Mouse (Mus musculus) MEL (cell line): ENCODE data around the gene Mxra7. TPM values are rescaled to one million over a fixed set of nuclear protein-coding genes. Genes with fewer than 3 reads are reported as not detected.

Experiments used
- DNase-seq: peaks from one replicate; pipeline ENCODE4 v3.0.0; 2011; ENCODE audit warnings: low read depth, low spot score
- H3K27ac ChIP-seq: 2 replicates; pipeline ENCODE4 v1.5.1; 2012; ENCODE audit warnings: low read depth, mild to moderate bottlenecking, control low read depth, low read length, moderate library complexity; ENCODE audit not compliant: control insufficient read depth
- H3K27me3 ChIP-seq, 2 experiments: fragments of 150-350 bp in 1 of 2; sonication (generic) in 1 of 2; 2 replicates each; pipeline ENCODE4 v1.6.1; 2012; ENCODE audit warnings: low read length in 2 of 2, mild to moderate bottlenecking in 2 of 2, improper control_type of control experiment in 1 of 2, moderate library complexity in 1 of 2; ENCODE audit not compliant: insufficient read depth in 2 of 2, control insufficient read depth in 1 of 2
- H3K36me3 ChIP-seq, 2 experiments: 2 replicates each; pipeline ENCODE4 v1.6.1; 2012 to 2014; ENCODE audit warnings: low read length in 2 of 2, improper control_type of control experiment in 1 of 2, inconsistent platforms in 1 of 2, mild to moderate bottlenecking in 1 of 2; ENCODE audit not compliant: insufficient read depth in 2 of 2, control insufficient read depth in 1 of 2
- H3K4me1 ChIP-seq, 2 experiments: fragments of 150-350 bp in 1 of 2; sonication (generic) in 1 of 2; 2 replicates each; pipeline ENCODE4 v1.6.1; 2012; ENCODE audit warnings: low read length in 2 of 2, improper control_type of control experiment in 1 of 2, mild to moderate bottlenecking in 1 of 2; ENCODE audit not compliant: insufficient read depth in 2 of 2, control insufficient read depth in 1 of 2
- H3K4me3 ChIP-seq, 2 experiments: fragments of 150-350 bp in 1 of 2; sonication (generic) in 1 of 2; 2 replicates each; pipeline ENCODE4 v1.5.1; 2012; ENCODE audit warnings: low read depth in 2 of 2, low read length in 2 of 2, mild to moderate bottlenecking in 2 of 2, moderate library complexity in 2 of 2, control low read depth in 1 of 2, improper control_type of control experiment in 1 of 2; ENCODE audit not compliant: control insufficient read depth in 1 of 2, insufficient read depth in 1 of 2
- H3K79me2 ChIP-seq: 2 replicates; pipeline ENCODE4 v1.6.1; 2012; ENCODE audit warnings: mild to moderate bottlenecking, low read length, moderate library complexity; ENCODE audit not compliant: control insufficient read depth, poor library complexity, insufficient read depth
- H3K9ac ChIP-seq: 2 replicates; pipeline ENCODE4 v1.6.1; 2012; ENCODE audit warnings: low read depth, mild to moderate bottlenecking, control low read depth, low read length, moderate library complexity; ENCODE audit not compliant: control insufficient read depth, poor library complexity, severe bottlenecking
- H3K9me3 ChIP-seq: fragments of 150-350 bp; sonication (generic); replicated peaks from 2 replicates; pipeline ENCODE4 v1.6.1; 2012; ENCODE audit warnings: mild to moderate bottlenecking, low read length, improper control_type of control experiment, moderate library complexity; ENCODE audit not compliant: insufficient read depth
- BHLHE40 ChIP-seq: IDR thresholded peaks from 2 replicates; pipeline ENCODE4 v1.6.1; 2012; ENCODE audit warnings: low read depth, mild to moderate bottlenecking, inconsistent platforms, low read length, improper control_type of control experiment, borderline replicate concordance
- CHD1 ChIP-seq: IDR thresholded peaks from 2 replicates; pipeline ENCODE4 v1.6.1; 2012; ENCODE audit warnings: low read depth, mild to moderate bottlenecking, inconsistent platforms, low read length, improper control_type of control experiment
- CTCF ChIP-seq, 3 experiments: IDR thresholded peaks in 2 of 3; conservative IDR thresholded peaks in 1 of 3; 2 replicates each; pipeline ENCODE4 v1.5.1; 2011 to 2012; ENCODE audit warnings: low read length in 3 of 3, low read depth in 2 of 3, mild to moderate bottlenecking in 2 of 3, improper control_type of control experiment in 1 of 3, inconsistent platforms in 1 of 3, mixed read lengths in 1 of 3, moderate library complexity in 1 of 3; ENCODE audit not compliant: control insufficient read depth in 1 of 3, insufficient read depth in 1 of 3, poor library complexity in 1 of 3, severe bottlenecking in 1 of 3
- GATA1 ChIP-seq: IDR thresholded peaks from 2 replicates; pipeline ENCODE4 v1.6.1; 2011; ENCODE audit warnings: low read depth, low read length, improper control_type of control experiment
- HCFC1 ChIP-seq: IDR thresholded peaks from 2 replicates; pipeline ENCODE4 v1.6.1; 2012; ENCODE audit warnings: low read depth, mild to moderate bottlenecking, inconsistent platforms, low read length, improper control_type of control experiment, moderate library complexity
- KAT2A ChIP-seq: conservative IDR thresholded peaks from 2 replicates; pipeline ENCODE4 v1.6.1; 2012; ENCODE audit warnings: low read depth, low read length, improper control_type of control experiment, inconsistent platforms
- MAX ChIP-seq: IDR thresholded peaks from 2 replicates; pipeline ENCODE4 v1.6.1; 2011; ENCODE audit warnings: low read length, improper control_type of control experiment
- MAZ ChIP-seq: IDR thresholded peaks from 2 replicates; pipeline ENCODE4 v1.6.1; 2012; ENCODE audit warnings: low read depth, mild to moderate bottlenecking, inconsistent platforms, low read length, improper control_type of control experiment
- MXI1 ChIP-seq: IDR thresholded peaks from 2 replicates; pipeline ENCODE4 v1.6.1; 2011; ENCODE audit warnings: mild to moderate bottlenecking, low read depth, low read length, improper control_type of control experiment
- MYB ChIP-seq: IDR thresholded peaks from 2 replicates; pipeline ENCODE4 v1.6.1; 2011; ENCODE audit warnings: mild to moderate bottlenecking, low read depth, low read length, improper control_type of control experiment
- MYC ChIP-seq: IDR thresholded peaks from 2 replicates; pipeline ENCODE4 v1.6.1; 2011; ENCODE audit warnings: low read depth, mild to moderate bottlenecking, low read length, improper control_type of control experiment, moderate library complexity
- NELFE ChIP-seq: IDR thresholded peaks from 2 replicates; pipeline ENCODE4 v1.6.1; 2011; ENCODE audit warnings: low read depth, low read length, improper control_type of control experiment
- NRF1 ChIP-seq: IDR thresholded peaks from 2 replicates; pipeline ENCODE4 v1.6.1; 2014; ENCODE audit warnings: low read depth, mild to moderate bottlenecking, inconsistent platforms, low read length, improper control_type of control experiment, moderate library complexity; ENCODE audit not compliant: poor library complexity, insufficient read depth, severe bottlenecking
- RAD21 ChIP-seq: IDR thresholded peaks from 2 replicates; pipeline ENCODE4 v1.6.1; 2011; ENCODE audit warnings: mild to moderate bottlenecking, low read depth, low read length, improper control_type of control experiment
- SIN3A ChIP-seq: IDR thresholded peaks from 2 replicates; pipeline ENCODE4 v1.6.1; 2012; ENCODE audit warnings: low read length, improper control_type of control experiment, inconsistent platforms
- TCF12 ChIP-seq: IDR thresholded peaks from 2 replicates; pipeline ENCODE4 v1.6.1; 2014; ENCODE audit warnings: low read depth, mild to moderate bottlenecking, inconsistent platforms, low read length, improper control_type of control experiment, moderate library complexity
- UBTF ChIP-seq: IDR thresholded peaks from 2 replicates; pipeline ENCODE4 v1.6.1; 2012; ENCODE audit warnings: low read depth, mild to moderate bottlenecking, inconsistent platforms, low read length, improper control_type of control experiment, moderate library complexity, borderline replicate concordance; ENCODE audit not compliant: insufficient read depth
- ZKSCAN1 ChIP-seq: IDR thresholded peaks from 2 replicates; pipeline ENCODE4 v1.6.1; 2012; ENCODE audit warnings: low read depth, mild to moderate bottlenecking, inconsistent platforms, low read length, improper control_type of control experiment, moderate library complexity
- polyA plus RNA-seq, 2 experiments: library from polyadenylated mRNA; stranded (reverse) in 1 of 2; unstranded in 1 of 2; fragments of >175 nt in 1 of 2; fragments of >200 nt in 1 of 2; gene quantifications; 2 replicates each; pipeline versions ENCODE4 v1.2.1 to v1.2.4; 2012; ENCODE audit warnings: low replicate concordance in 2 of 2, low read depth in 1 of 2; ENCODE audit not compliant: insufficient read length in 2 of 2, insufficient read depth in 1 of 2, missing spikeins in 1 of 2
- total RNA-seq: library from RNA; depleted of rRNA; stranded (reverse); fragments of 300-350 nt; gene quantifications from 2 replicates; pipeline ENCODE4 v1.2.3, GENCODE M21; 2012; rRNA removed

The Mxra7 gene
- total and polyA plus RNA-seq, 3 experiments, result 2.7 to 9.3 TPM; not detected in 1

DNA sequence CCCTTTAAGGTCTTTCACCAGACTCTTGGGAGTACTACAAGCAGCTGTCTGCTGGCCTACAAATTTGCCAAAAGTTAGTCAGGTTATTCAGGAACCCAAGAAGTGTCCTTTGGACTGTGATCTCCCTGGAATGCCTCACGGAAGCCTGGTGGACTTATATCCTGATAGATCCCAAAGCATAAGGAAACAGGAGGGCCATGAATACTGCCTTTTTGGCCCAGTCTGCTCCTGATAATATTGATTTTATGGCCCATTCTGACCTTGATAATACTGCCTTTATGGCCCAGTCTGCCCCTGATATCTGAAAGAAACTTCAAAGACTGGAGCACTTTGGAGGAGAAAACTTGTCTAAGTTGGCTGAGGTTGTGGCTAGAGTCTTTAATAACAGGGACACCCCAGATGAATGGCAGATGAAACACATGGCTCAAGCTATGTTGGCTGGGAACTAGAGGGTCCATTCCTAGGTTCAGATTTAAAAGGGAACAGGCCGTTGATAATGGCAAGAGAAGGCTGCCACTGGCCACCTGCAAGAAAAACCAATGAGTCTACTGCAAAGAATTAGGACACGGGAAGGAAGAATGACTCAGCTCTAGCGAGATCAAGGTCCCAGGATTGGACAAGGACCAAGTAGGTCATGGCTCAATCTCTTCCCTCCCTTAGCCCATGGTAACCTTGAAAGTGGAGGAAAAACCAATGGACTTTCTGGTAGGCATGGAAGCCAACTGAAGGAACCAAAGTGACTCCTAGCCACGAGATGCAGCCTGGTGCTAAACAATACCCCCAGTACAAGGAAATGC lies 74.0 kb downstream of the Mxra7 start:
- no peaks in the 10 kb centered on the region for H3K9me3 ChIP-seq
- no peak overlapping the region for H3K27ac ChIP-seq
- H3K4me1 ChIP-seq, result no peaks in the 10 kb centered on the region
- H3K36me3 ChIP-seq, result no peaks in the 10 kb centered on the region
- H3K9ac ChIP-seq, result no peak overlapping the region
- TF ChIP-seq KAT2A, result no peak
- TF ChIP-seq MYB, result no peak
- TF ChIP-seq HCFC1, result no peak
- no peak for TF ChIP-seq NELFE
- no peak for TF ChIP-seq MAZ
- TF ChIP-seq CTCF (IDR thresholded peaks at IDR 0.05 in 2 of 3, conservative IDR thresholded peaks at IDR 0.05 in 1 of 3; ENCODE audit: control insufficient read depth in 1 of 3, insufficient read depth in 1 of 3, low read depth in 2 of 3, low read length in 3 of 3, poor library complexity in 1 of 3, severe bottlenecking in 1 of 3), result no peak
- TF ChIP-seq CHD1, result no peak
- TF ChIP-seq SIN3A, result no peak
- TF ChIP-seq NRF1, result no peak
- no peak for TF ChIP-seq MAX
- no peak for TF ChIP-seq UBTF
- TF ChIP-seq GATA1, result no peak
- no peak for TF ChIP-seq RAD21
- no peak for TF ChIP-seq TCF12
- no peak for TF ChIP-seq MYC
- TF ChIP-seq BHLHE40, result no peak
- no peak for TF ChIP-seq MXI1
- no peak for TF ChIP-seq ZKSCAN1
- TF ChIP-seq, all 39 proteins: peak for 0
- Histone ChIP-seq H3K4me3 (no peak overlapping the region), H3K27me3 (no peaks in the 10 kb centered on the region), H3K79me2 (no peaks in the 10 kb centered on the region)
- DNase-seq, result no peak

Other genes starting within 250 kb of the Mxra7 start
- gene Ube2o, start 246.6 kb downstream of the Mxra7 start, total RNA-seq, result 22.9 and 31.1 TPM in 2 replicates
- gene Ube2o, start 246.6 kb downstream of the Mxra7 start, polyA plus RNA-seq, result 10 to 100 TPM in 1 of 2 experiments, not detected in 1; 42.8 TPM
- not detected in 2 replicates for gene Aanat, start 241.6 kb downstream of the Mxra7 start, total RNA-seq
- gene Aanat, start 241.6 kb downstream of the Mxra7 start, polyA plus RNA-seq, result not detected
- gene Rhbdf2, start 201.0 kb downstream of the Mxra7 start, total RNA-seq, result 6.4 and 7.7 TPM in 2 replicates
- gene Rhbdf2, start 201.0 kb downstream of the Mxra7 start, polyA plus RNA-seq, result 10 to 100 TPM in 1 of 2 experiments, not detected in 1; 13.7 TPM
- gene Prcd, start 174.5 kb downstream of the Mxra7 start, total RNA-seq, result 50.0 and 72.2 TPM in 2 replicates
- gene Prcd, start 174.5 kb downstream of the Mxra7 start, polyA plus RNA-seq, result 10 to 100 TPM in 1 of 2 experiments, not detected in 1; 44.4 TPM
- gene Cygb, start 173.7 kb downstream of the Mxra7 start, total RNA-seq, result 2.1 and 2.2 TPM in 2 replicates
- 1 to 10 TPM in 1 of 2 experiments, not detected in 1; 8.7 TPM for gene Cygb, start 173.7 kb downstream of the Mxra7 start, polyA plus RNA-seq
- not detected in 2 replicates for gene St6galnac1, start 52.5 kb downstream of the Mxra7 start, total RNA-seq
- not detected for gene St6galnac1, start 52.5 kb downstream of the Mxra7 start, polyA plus RNA-seq
- gene Mettl23, start 15.2 kb upstream of the Mxra7 start, total RNA-seq, result 63.9 and 69.9 TPM in 2 replicates
- 10 to 100 TPM in 1 of 2 experiments, not detected in 1; 58.5 TPM for gene Mettl23, start 15.2 kb upstream of the Mxra7 start, polyA plus RNA-seq
- 159 and 175 TPM in 2 replicates for gene Jmjd6, start 15.4 kb upstream of the Mxra7 start, total RNA-seq
- 100 to 1,000 TPM in 1 of 2 experiments, not detected in 1; 192 TPM for gene Jmjd6, start 15.4 kb upstream of the Mxra7 start, polyA plus RNA-seq
- gene Mfsd11, start 24.4 kb upstream of the Mxra7 start, total RNA-seq, result 25.7 and 36.3 TPM in 2 replicates
- gene Mfsd11, start 24.4 kb upstream of the Mxra7 start, polyA plus RNA-seq, result 10 to 100 TPM in 1 of 2 experiments, not detected in 1; 25.4 TPM
- 434 and 453 TPM in 2 replicates for gene Srsf2, start 25.0 kb upstream of the Mxra7 start, total RNA-seq
- gene Srsf2, start 25.0 kb upstream of the Mxra7 start, polyA plus RNA-seq, result 1,000 to 10,000 TPM in 1 of 2 experiments, 100 to 1,000 TPM in 1; 257 to 1,128 TPM
- not detected in 2 replicates for gene Mgat5b, start 90.8 kb upstream of the Mxra7 start, total RNA-seq
- not detected for gene Mgat5b, start 90.8 kb upstream of the Mxra7 start, polyA plus RNA-seq